Mouse (Mus musculus) embryonic fibroblast, embryonic 13.5 days (primary cell): ENCODE measurements around the gene Tatdn3. TPM values are rescaled to one million over a fixed set of nuclear protein-coding genes. Genes with fewer than 3 reads are reported as not detected.

Experiments
- H3K27ac ChIP-seq: 2 replicates; pipeline ENCODE4 v1.5.1; 2012; ENCODE audit warnings: low read length, control low read depth, inconsistent platforms; ENCODE audit not compliant: insufficient read depth
- H3K4me1 ChIP-seq: 2 replicates; pipeline ENCODE4 v1.6.1; 2011; ENCODE audit warnings: low read length; ENCODE audit not compliant: control insufficient read depth, insufficient read depth
- H3K4me3 ChIP-seq: 2 replicates; pipeline ENCODE4 v1.5.1; 2011; ENCODE audit warnings: mild to moderate bottlenecking, control low read depth, low read length; ENCODE audit not compliant: insufficient read depth
- CTCF ChIP-seq: IDR thresholded peaks from 2 replicates; pipeline ENCODE4 v1.5.1; 2011; ENCODE audit warnings: mild to moderate bottlenecking, control low read depth, low read length, moderate library complexity, borderline replicate concordance; ENCODE audit not compliant: insufficient read depth
- POLR2A ChIP-seq: IDR thresholded peaks from 2 replicates; pipeline ENCODE4 v1.6.1; 2011; ENCODE audit warnings: low read depth, mild to moderate bottlenecking, control low read depth, low read length, moderate library complexity
- polyA plus RNA-seq: library from polyadenylated mRNA; stranded (reverse); fragments of >200 nt; gene quantifications from 2 replicates; pipeline ENCODE4 v1.2.4, GENCODE M21; 2011; ENCODE audit warnings: low read depth; ENCODE audit not compliant: missing spikeins, insufficient read length

The Tatdn3 gene
- polyA plus RNA-seq, 1 experiment = 19.0 TPM

DNA sequence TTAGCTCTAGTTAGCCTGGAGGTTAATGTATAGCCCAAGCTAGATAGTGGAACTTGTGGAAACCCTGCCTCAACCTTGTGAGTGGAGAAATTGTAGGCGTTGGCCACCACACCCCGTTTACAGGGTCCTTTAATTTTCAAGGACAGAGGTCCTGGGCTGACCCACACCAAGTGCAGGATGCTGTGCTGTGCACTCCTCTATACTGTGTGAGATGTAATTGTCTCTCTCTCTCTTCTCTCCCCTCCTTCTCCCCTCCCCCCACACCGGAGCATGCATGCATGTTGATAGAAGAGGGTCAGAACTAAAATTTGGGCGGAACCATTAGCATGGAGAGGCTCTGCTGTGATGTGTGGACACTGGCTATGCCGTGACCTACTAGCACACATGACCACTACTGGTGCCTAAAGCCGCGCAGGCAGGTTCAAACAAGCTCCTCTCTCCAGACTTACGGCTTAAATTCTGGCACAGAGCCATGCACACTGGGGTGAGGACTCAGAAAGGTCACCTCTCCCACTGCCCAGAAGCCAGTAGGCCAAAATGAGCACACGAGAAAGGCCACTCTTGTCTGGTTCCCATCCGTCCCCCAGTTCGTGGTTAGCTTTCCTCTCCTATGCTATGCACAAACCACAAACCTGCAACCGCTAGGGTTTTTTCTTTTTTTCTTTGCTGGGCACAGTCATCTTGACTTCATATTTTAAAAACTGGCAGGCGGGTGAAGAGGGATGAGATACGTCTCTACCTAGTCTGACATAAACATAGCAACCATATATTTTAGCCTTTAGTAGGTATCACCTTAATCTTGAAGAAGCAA is 34.3 kb upstream of the Tatdn3 start:
- Histone ChIP-seq H3K4me1 (no peaks in the 10 kb centered on the region), H3K4me3 (no peak overlapping the region), H3K27ac (no peak overlapping the region)
- TF ChIP-seq CTCF (no peak), POLR2A (no peak)

DNA sequence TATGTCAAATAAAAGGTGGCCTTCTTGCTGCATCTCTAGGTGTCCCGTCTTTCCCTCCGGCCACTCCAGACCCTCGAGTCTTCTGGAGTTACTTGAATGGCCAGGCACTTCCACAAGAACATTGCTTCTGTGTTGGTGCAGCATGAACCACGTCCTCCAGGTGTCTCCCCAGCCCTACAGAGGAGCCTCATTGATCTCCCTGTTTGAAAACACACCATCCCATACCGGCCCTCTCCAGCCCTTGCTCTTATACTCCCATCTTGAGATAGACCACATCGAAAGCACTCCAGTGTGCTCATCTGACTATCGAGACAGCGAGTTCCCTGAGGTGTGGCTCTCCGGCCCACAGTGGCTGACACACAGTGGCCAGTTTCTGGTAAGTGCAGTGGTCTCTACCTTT is 32.3 kb upstream of the Tatdn3 start:
- TF ChIP-seq CTCF (peak; percentile 44; the same call in 1 of the 2 replicates), POLR2A (no peak)
- H3K4me1 ChIP-seq = no peaks in the 10 kb centered on the region
- no peak overlapping the region for H3K4me3 ChIP-seq
- no peak overlapping the region for H3K27ac ChIP-seq

DNA sequence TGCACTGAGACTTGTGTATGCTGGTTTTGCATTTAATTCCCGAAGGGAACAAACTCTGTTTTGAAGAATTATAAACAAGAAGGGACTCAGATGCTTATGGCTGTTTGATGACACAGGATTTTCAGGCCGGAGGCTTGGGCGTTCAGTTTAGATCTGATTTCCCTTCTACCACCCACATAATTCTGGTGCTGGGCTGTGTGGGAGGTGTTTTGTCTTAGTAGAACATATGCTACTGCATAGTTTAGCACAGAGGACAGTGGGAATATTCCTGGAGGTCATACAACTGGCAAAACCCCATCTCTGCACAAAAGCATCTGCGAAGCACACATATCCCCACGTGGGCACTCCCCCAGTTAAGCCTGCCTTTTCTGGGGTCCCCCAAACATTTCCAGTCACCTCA is 30.8 kb upstream of the Tatdn3 start:
- no peak overlapping the region for H3K4me3 ChIP-seq
- TF ChIP-seq CTCF (no peak), POLR2A (no peak)
- H3K27ac ChIP-seq = no peak overlapping the region
- no peaks in the 10 kb centered on the region for H3K4me1 ChIP-seq

DNA sequence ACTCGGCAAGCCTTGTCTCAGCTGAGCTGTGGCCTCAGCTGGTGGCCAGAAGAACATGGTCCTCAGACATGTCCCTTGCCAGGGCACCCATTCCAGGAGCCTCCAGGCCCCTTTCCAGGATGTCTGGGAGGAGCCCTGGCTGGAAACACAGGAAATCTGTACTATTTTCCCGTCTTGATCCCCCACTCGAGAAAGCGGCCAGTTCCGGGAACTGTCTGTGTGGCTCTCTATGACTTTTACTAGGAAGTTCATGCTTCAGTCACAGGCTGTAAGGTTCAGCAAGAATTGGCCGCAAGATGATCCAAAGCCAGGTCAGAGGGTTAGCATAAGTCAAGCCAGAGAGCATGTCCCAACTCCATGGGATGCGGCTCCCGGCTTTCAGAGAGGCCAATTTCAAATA is 29.3 kb upstream of the Tatdn3 start:
- H3K4me1 ChIP-seq = no peaks in the 10 kb centered on the region
- no peak overlapping the region for H3K27ac ChIP-seq
- TF ChIP-seq POLR2A (no peak), CTCF (no peak)
- H3K4me3 ChIP-seq = no peak overlapping the region

DNA sequence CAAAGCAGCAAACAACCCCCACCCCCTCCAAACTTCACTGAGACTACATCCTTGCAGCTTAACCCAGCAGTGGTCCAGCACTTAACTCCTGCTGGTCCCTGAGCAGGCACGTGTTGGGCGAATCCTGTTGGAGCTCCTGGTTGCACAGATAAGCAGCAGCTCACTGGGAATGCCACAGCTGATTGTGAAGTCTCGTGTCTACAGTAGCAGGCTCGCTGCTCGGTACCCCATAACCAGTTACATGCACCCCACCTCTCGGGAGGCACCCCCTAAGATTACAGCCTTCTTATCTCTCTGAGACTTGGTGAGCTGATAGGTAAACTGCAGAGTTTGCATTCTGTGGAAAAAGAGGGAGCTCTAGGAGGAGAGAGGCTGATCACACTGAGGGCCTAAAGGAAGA is 26.6 kb upstream of the Tatdn3 start:
- Histone ChIP-seq H3K27ac (no peak overlapping the region), H3K4me3 (no peak overlapping the region), H3K4me1 (no peaks in the 10 kb centered on the region)
- TF ChIP-seq POLR2A (no peak), CTCF (no peak)

DNA sequence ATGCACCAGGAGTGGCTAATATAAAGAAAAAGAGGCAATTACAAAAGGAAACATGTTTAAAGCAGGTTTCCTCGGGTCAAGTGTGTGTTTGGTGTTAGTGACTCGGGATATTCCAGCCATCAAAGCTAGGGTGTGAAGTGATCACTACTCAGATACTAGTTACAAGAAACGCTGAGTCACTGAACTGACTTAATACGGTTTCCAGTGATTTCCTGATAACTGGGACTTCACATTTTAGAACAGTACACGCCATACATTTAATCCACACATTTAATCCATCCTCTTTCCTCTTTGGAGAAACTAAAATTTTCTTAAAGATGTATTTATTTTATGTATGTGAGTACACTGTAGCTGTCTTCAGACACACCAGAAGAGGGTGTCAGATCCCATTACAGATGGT is 25.2 kb upstream of the Tatdn3 start:
- TF ChIP-seq POLR2A (no peak), CTCF (no peak)
- Histone ChIP-seq H3K4me3 (no peak overlapping the region), H3K4me1 (no peaks in the 10 kb centered on the region), H3K27ac (no peak overlapping the region)

DNA sequence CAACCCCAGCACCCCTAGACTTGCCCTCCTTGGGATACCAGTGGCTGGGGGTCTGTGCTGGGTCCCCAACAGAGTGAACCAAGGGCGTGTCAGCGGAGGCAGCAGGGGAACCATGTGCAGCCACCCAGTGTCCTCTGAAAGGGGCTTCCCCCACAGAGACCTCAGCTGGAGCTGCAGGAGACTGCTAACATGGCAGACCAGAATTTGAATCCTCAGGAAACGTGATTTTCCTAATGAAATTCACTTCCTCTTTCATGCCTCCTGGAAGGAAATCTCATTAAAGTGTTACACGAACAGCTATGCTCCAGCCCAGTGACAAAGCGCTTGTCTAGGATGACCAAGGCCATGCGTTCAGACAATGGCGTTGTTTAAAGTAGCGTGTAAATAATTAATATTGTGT is 24.2 kb upstream of the Tatdn3 start:
- TF ChIP-seq POLR2A = no peak
- TF ChIP-seq CTCF = no peak
- Histone ChIP-seq H3K4me3 (no peak overlapping the region), H3K4me1 (no peaks in the 10 kb centered on the region), H3K27ac (no peak overlapping the region)

DNA sequence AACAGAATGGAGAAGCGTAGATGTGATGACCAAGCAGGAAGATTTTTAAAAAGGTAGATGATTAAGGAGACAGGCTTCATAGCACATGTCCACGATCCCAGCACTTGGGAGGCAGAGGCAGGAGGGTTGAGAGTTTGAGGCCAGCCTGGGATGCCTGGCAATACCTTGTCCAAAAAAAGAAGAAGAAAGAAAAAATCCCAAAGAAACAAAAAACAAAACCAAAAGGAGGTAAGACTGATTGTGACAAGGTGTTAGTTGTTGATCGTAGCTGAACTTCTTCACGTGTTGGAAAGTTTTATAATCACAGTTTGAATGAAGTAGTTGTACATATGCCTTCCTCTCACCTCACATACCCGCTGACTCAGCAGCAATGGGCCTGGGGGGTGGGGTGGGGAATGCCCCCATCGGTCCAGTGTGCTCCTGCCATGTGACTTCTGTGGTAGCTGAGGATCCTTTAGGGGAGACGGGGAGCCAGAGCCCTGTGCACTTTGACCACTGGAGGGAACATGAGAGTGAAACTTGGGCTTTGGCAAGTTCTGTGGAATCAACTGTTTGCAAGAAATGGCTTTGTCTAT is 23.7 kb upstream of the Tatdn3 start:
- no peak overlapping the region for H3K27ac ChIP-seq
- no peaks in the 10 kb centered on the region for H3K4me1 ChIP-seq
- no peak overlapping the region for H3K4me3 ChIP-seq
- no peak for TF ChIP-seq POLR2A

DNA sequence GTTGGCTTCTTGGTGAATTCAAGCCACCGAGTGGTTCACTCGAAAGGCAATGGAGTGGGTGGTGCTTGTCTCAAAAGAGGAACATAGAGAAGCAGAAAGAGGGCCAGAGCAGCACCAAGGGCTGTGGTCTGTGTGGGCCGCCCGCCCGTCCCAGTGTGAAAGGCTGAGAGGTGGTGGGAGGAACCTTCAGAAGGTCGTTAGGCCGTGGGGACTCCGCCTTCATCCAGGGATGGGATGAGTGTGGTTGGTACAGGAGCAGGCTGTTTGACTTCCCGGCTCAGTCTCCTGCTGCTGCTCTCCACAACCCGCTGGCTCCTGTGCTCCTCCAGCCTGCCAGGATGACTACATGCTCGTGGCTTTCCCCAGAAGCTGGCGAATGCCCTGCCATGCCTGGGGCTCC is 22.9 kb upstream of the Tatdn3 start:
- H3K27ac ChIP-seq = no peak overlapping the region
- TF ChIP-seq POLR2A (no peak), CTCF (no peak)
- H3K4me3 ChIP-seq = no peak overlapping the region
- no peaks in the 10 kb centered on the region for H3K4me1 ChIP-seq

DNA sequence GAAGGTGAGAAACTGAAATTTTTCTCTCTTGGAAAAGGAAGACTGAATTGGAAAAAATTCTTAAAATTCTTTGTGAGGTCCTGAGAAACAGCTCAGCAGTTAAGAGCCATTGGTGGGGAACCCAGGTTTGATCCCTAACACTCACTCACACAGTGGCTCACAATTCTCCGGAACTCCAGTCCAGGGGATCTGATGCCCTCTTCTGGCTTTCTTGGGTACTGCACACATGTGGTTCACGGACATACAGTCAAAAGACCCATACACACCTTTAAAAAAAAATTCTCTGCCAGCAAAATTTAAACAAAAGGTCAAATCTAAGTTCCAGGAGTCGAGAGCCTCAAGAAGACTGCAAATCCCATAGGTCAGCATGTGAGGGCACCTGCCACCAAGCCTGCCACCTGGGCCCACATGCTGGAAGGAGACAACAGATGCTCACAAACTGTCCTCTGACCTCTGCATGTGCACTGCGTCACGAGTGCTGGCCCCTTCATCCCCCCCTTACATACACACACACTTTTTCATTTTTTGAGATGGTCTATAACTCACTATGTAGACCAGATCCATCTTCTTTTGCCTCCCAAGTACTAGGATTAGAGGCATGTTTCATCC is 22.3 kb upstream of the Tatdn3 start:
- TF ChIP-seq POLR2A (no peak), CTCF (no peak)
- Histone ChIP-seq H3K4me1 (no peaks in the 10 kb centered on the region), H3K27ac (no peak overlapping the region), H3K4me3 (no peak overlapping the region)
